Mouse (Mus musculus) adrenal gland, postnatal 4 days (tissue): ENCODE measurements around the gene Gm11237. TPM values are rescaled to one million over a fixed set of nuclear protein-coding genes. Genes with fewer than 3 reads are reported as not detected.
"Not testable (repeated sequence)": the region's sequence is repeated elsewhere in the genome, so short reads cannot be mapped to it uniquely, and the experiment has no call there.

Experiments
- DNase-seq, 2 experiments: peaks; one replicate each; pipeline ENCODE4 v3.0.0; 2021 to 2022; ENCODE audit warnings: low spot score in 2 of 2, mixed read lengths in 2 of 2
- long read RNA-seq, 2 experiments: library from polyadenylated mRNA; stranded (forward); transcript quantifications; one replicate each; pipeline ENCODE4 v2.0.0; 2021
- total RNA-seq, 2 experiments: library from RNA; stranded (reverse); gene quantifications; 2 replicates each; pipeline ENCODE4 v1.2.3; 2021

Gene Gm11237
- not detected for total RNA-seq
- long read RNA-seq, experiment 1 = 0 reads
- long read RNA-seq, experiment 2 = 0 reads

DNA sequence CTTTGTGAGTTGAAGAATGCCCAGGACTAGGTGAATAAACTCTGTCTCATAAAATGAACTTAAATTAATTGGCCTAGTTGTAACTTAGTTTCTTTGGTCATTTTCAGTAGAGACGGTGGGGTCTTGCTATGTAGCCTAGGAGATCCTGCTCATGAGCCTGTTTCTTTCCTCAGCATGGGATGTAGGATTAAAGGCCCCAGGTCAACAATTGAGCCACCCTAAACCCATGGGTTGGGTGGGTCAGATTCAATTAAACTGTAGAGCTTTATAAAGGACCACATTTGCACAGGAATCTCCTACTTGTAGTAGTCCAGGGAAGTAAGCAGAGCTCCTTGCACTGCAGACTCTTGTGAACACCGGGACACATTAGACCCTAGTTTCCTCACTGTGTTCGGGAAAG lies at the start of gene Gm11237:
Gene Gm11237, plus strand, starts transcription at position 301 of the 400 bp plus-strand sequence.
- DNase-seq = not testable (repeated sequence)

DNA sequence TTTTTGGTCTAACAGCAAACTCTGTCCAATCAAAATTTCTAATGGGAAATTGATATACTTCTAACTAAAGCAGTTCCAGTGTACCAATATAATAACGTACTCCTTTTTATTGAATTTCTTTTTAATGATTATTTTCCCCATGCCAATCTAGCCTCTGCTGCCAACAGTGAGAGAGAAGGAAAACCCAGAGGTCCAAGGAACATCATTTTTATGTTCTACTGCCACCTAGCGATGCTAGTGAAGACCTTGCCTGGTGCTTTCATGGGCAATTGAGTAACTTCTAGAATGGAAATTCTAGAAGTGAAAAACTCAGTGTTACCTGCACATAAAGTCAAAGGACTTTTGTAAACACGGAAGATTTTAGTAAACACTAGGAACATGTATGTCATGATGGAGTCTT lies 23.5 kb upstream of the Gm11237 start:
- no peak for DNase-seq

DNA sequence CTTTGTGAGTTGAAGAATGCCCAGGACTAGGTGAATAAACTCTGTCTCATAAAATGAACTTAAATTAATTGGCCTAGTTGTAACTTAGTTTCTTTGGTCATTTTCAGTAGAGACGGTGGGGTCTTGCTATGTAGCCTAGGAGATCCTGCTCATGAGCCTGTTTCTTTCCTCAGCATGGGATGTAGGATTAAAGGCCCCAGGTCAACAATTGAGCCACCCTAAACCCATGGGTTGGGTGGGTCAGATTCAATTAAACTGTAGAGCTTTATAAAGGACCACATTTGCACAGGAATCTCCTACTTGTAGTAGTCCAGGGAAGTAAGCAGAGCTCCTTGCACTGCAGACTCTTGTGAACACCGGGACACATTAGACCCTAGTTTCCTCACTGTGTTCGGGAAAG lies 15.2 kb upstream of the Gm11237 start, which contains the start of gene Gm11238:
Gene Gm11238, plus strand, starts transcription at position 301 of the 400 bp plus-strand sequence.
- DNase-seq = not testable (repeated sequence)

DNA sequence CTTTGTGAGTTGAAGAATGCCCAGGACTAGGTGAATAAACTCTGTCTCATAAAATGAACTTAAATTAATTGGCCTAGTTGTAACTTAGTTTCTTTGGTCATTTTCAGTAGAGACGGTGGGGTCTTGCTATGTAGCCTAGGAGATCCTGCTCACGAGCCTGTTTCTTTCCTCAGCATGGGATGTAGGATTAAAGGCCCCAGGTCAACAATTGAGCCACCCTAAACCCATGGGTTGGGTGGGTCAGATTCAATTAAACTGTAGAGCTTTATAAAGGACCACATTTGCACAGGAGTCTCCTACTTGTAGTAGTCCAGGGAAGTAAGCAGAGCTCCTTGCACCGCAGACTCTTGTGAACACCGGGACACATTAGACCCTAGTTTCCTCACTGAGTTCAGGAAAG lies 15.0 kb downstream of the Gm11237 start, which contains the start of gene Gm11236:
Gene Gm11236, plus strand, starts transcription at position 301 of the 400 bp plus-strand sequence.
- DNase-seq = not testable (repeated sequence)

DNA sequence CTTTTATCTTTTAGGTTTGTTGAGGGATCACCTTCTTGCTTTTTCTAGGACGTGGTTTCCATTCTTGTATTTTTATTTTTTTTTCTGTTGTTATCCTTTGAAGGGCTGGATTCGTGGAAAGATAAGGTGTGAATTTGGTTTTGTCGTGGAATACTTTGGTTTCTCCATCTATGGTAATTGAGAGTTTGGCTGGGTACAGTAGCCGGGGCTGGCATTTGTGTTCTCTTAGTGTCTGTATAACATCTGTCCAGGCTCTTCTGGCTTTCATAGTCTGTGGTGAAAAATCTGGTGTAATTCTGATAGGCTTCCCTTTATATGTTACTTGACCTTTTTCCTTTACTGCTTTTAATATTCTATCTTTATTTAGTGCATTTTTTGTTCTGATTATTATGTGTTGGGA lies 39.1 kb downstream of the Gm11237 start:
- not testable (repeated sequence) for DNase-seq

DNA sequence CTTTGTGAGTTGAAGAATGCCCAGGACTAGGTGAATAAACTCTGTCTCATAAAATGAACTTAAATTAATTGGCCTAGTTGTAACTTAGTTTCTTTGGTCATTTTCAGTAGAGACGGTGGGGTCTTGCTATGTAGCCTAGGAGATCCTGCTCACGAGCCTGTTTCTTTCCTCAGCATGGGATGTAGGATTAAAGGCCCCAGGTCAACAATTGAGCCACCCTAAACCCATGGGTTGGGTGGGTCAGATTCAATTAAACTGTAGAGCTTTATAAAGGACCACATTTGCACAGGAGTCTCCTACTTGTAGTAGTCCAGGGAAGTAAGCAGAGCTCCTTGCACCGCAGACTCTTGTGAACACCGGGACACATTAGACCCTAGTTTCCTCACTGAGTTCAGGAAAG lies 45.3 kb downstream of the Gm11237 start, which contains the start of gene Gm11239:
Gene Gm11239, plus strand, starts transcription at position 301 of the 400 bp plus-strand sequence.
- not testable (repeated sequence) for DNase-seq

Other genes starting within 250 kb of the Gm11237 start
- gene Gm11487, start 217.9 kb upstream of the Gm11237 start, total RNA-seq = not detected
- gene Gm11238, start 15.1 kb upstream of the Gm11237 start, total RNA-seq = not detected
- gene Gm11236, start 15.1 kb downstream of the Gm11237 start, total RNA-seq = not detected
- gene Gm11239, start 45.4 kb downstream of the Gm11237 start, total RNA-seq = not detected
- gene Gm428, start 60.5 kb downstream of the Gm11237 start, total RNA-seq = not detected
- under 1 TPM; 0.11 to 0.92 TPM for gene Rasef, start 168.0 kb downstream of the Gm11237 start, total RNA-seq